Mouse (Mus musculus) mesoderm, embryonic 11.5 days (tissue): ENCODE measurements around the gene Msi2.

Source experiments
- DNase-seq: peaks from one replicate; pipeline ENCODE4 v3.0.0-alpha.2; 2012; ENCODE audit warnings: low read depth, low spot score

Msi2 gene

GRCm38 (mm10) chr11:88713479-88713878 is 4.8 kb downstream of the Msi2 start:
- no peak for DNase-seq

- DNase-seq, result no peak
Observed at GRCm38 (mm10) chr11:88709876-88710614, 8.3 kb downstream of the Msi2 start.

GRCm38 (mm10) chr11:88707228-88707775 is 11.0 kb downstream of the Msi2 start:
- no peak for DNase-seq

GRCm38 (mm10) chr11:88704688-88705087 is 13.6 kb downstream of the Msi2 start:
- no peak for DNase-seq

GRCm38 (mm10) chr11:88703220-88703619 is 15.1 kb downstream of the Msi2 start:
- DNase-seq, result peak; percentile 68

- peak; percentile 71 for DNase-seq
Observed at GRCm38 (mm10) chr11:88701976-88702659, 16.2 kb downstream of the Msi2 start.

GRCm38 (mm10) chr11:88701020-88701419 is 17.3 kb downstream of the Msi2 start:
- DNase-seq, result no peak

- no peak for DNase-seq
Observed at GRCm38 (mm10) chr11:88700202-88700711, 18.1 kb downstream of the Msi2 start.

GRCm38 (mm10) chr11:88693905-88694893 is 24.1 kb downstream of the Msi2 start:
- DNase-seq, result no peak

- no peak for DNase-seq
Observed at GRCm38 (mm10) chr11:88693002-88693769, 25.1 kb downstream of the Msi2 start.

- DNase-seq, result no peak
Observed at GRCm38 (mm10) chr11:88692374-88692773, 25.9 kb downstream of the Msi2 start.

- no peak for DNase-seq
Observed at GRCm38 (mm10) chr11:88690556-88691287, 27.6 kb downstream of the Msi2 start.

GRCm38 (mm10) chr11:88689831-88690459 is 28.4 kb downstream of the Msi2 start:
- no peak for DNase-seq

GRCm38 (mm10) chr11:88688644-88689043 is 29.7 kb downstream of the Msi2 start:
- no peak for DNase-seq

GRCm38 (mm10) chr11:88687711-88688110 is 30.6 kb downstream of the Msi2 start:
- DNase-seq, result no peak

GRCm38 (mm10) chr11:88687010-88687409 is 31.3 kb downstream of the Msi2 start:
- no peak for DNase-seq

- no peak for DNase-seq
Observed at GRCm38 (mm10) chr11:88686061-88686460, 32.3 kb downstream of the Msi2 start.

GRCm38 (mm10) chr11:88683026-88683770 is 35.1 kb downstream of the Msi2 start:
- no peak for DNase-seq

GRCm38 (mm10) chr11:88677350-88677749 is 41.0 kb downstream of the Msi2 start:
- DNase-seq, result no peak
